Mouse (Mus musculus): ENCODE measurements around the gene Pard3. TPM values are rescaled to one million over a fixed set of nuclear protein-coding genes. Genes with fewer than 3 reads are reported as not detected.

Pard3 gene
- polyA plus RNA-seq, 1 experiment = 32.0 TPM

- DNase-seq (ENCODE audit: low spot score) = no peak
Measured at GRCm38 (mm10) chr8:127546161-127546560, 482.5 kb downstream of the Pard3 start.

- no peak for DNase-seq (ENCODE audit: low spot score)
Measured at GRCm38 (mm10) chr8:127550928-127551327, 487.2 kb downstream of the Pard3 start.

- DNase-seq (ENCODE audit: low spot score) = no peak
Measured at GRCm38 (mm10) chr8:127552161-127552595, 488.5 kb downstream of the Pard3 start.

- no peak for DNase-seq (ENCODE audit: low spot score)
Measured at GRCm38 (mm10) chr8:127552836-127553235, 489.1 kb downstream of the Pard3 start.

GRCm38 (mm10) chr8:127553582-127553981, 489.9 kb downstream of the Pard3 start:
- no peak for DNase-seq (ENCODE audit: low spot score)

GRCm38 (mm10) chr8:127555795-127556194, 492.1 kb downstream of the Pard3 start:
- no peak for DNase-seq (ENCODE audit: low spot score)

- DNase-seq (ENCODE audit: low spot score) = no peak
Measured at GRCm38 (mm10) chr8:127556964-127557363, 493.3 kb downstream of the Pard3 start.

GRCm38 (mm10) chr8:127557566-127557965, 493.9 kb downstream of the Pard3 start:
- no peak for DNase-seq (ENCODE audit: low spot score)

- no peak for DNase-seq (ENCODE audit: low spot score)
Measured at GRCm38 (mm10) chr8:127563634-127564033, 499.9 kb downstream of the Pard3 start.

- DNase-seq (ENCODE audit: low spot score) = no peak
Measured at GRCm38 (mm10) chr8:127564426-127564825, 500.7 kb downstream of the Pard3 start.

- no peak for DNase-seq (ENCODE audit: low spot score)
Measured at GRCm38 (mm10) chr8:127569212-127569611, 505.5 kb downstream of the Pard3 start.

- no peak for DNase-seq (ENCODE audit: low spot score)
Measured at GRCm38 (mm10) chr8:127570527-127570926, 506.8 kb downstream of the Pard3 start.

GRCm38 (mm10) chr8:127572493-127572892, 508.8 kb downstream of the Pard3 start:
- no peak for DNase-seq (ENCODE audit: low spot score)

GRCm38 (mm10) chr8:127576657-127577056, 513.0 kb downstream of the Pard3 start:
- no peak for DNase-seq (ENCODE audit: low spot score)

GRCm38 (mm10) chr8:127577656-127578055, 514.0 kb downstream of the Pard3 start:
- DNase-seq (ENCODE audit: low spot score) = no peak

GRCm38 (mm10) chr8:127579436-127579835, 515.7 kb downstream of the Pard3 start:
- DNase-seq (ENCODE audit: low spot score) = no peak

- no peak for DNase-seq (ENCODE audit: low spot score)
Measured at GRCm38 (mm10) chr8:127583429-127583828, 519.7 kb downstream of the Pard3 start.

GRCm38 (mm10) chr8:127585618-127586017, 521.9 kb downstream of the Pard3 start:
- no peak for DNase-seq (ENCODE audit: low spot score)

- no peak for DNase-seq (ENCODE audit: low spot score)
Measured at GRCm38 (mm10) chr8:127586681-127587080, 523.0 kb downstream of the Pard3 start.

GRCm38 (mm10) chr8:127588313-127588712, 524.6 kb downstream of the Pard3 start:
- no peak for DNase-seq (ENCODE audit: low spot score)

- DNase-seq (ENCODE audit: low spot score) = no peak
Measured at GRCm38 (mm10) chr8:127589291-127589690, 525.6 kb downstream of the Pard3 start.

- DNase-seq (ENCODE audit: low spot score) = no peak
Measured at GRCm38 (mm10) chr8:127590674-127591186, 527.0 kb downstream of the Pard3 start.

- DNase-seq (ENCODE audit: low spot score) = no peak
Measured at GRCm38 (mm10) chr8:127592648-127593574, 529.2 kb downstream of the Pard3 start.
